Mouse (Mus musculus) erythroblast, embryonic 14.5 days (primary cell): ENCODE results near the gene Zswim3.

Experiments
- GATA1 ChIP-seq: IDR thresholded peaks from 2 replicates; pipeline ENCODE4 v1.6.1; 2012; ENCODE audit warnings: low read length, inconsistent platforms, mixed read lengths
- TAL1 ChIP-seq: IDR thresholded peaks from 3 replicates; pipeline ENCODE4 v1.6.1; 2012; ENCODE audit warnings: low read length, inconsistent platforms, mixed read lengths

DNA sequence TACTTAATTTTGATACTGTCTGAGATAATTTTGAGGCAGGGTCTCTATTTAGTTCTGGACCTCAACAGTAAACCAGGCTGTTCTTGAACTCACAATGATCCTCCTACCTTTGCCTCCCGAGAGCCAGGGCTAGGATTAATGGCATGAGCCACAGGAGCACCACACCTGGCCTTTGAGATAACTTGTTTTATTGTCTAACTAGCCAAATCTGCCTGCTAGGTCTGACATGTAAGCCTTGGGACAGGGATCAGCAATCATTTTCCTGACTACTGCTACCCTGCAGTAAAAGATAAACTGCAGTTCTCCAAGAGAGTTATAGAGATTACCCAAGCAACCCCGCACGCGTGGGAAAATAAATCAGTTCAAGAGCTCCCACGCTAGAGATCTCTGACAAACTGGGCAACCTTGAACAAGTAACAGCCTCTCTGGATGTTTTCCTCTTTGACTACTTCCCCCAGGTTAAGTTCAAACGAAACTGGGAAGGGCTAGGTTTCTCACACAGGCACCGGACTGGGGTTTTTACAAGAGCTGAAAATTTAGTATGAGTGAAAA is 20.0 kb upstream of the Zswim3 start:
- TF ChIP-seq GATA1, result no peak
- TF ChIP-seq TAL1, result no peak
